Mouse (Mus musculus): ENCODE measurements around the gene Shroom1. TPM values are rescaled to one million over a fixed set of nuclear protein-coding genes. Genes with fewer than 3 reads are reported as not detected.
A peak's percentile ranks its signal among the peaks of the same experiment; 100 is the strongest.

Gene Shroom1
- polyA plus RNA-seq, 1 experiment = 2.4 TPM

DNA sequence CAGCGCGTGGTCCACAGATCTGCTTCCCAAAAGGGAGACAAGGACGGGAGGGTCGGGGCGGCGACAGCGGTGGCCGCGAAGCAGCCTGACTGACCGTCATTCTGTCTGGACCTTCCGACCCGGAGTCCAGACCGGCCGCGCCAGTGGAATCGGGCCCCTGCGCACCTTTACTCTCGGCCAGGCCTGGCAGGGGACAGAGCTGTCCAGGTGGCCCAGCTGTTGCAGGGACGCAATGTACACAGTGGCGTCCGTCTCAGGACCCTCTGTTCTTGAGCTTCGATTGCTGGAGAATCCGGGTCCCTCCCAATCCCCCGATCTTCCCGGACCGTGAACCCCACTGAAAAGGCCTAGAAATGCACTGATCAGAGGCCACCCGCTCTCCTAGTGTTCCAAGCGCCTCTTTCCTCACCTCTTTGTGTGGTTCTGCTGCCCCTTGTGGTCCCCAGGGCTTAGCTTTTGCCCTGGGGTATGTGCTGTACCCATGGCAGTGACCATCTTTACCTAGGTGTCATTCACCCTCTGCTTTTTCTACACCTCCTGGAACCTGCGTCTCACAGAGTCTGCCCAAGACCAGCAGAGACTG, 458 bp downstream of the Shroom1 start:
- H3K27ac ChIP-seq (ENCODE audit: insufficient read depth, low read length) = no peak overlapping the region
- H3K4me1 ChIP-seq (ENCODE audit: control insufficient read depth, insufficient read depth, low read length) = peaks cover 2% of the 10 kb centered on the region; the same call in 1 of the 2 replicates
- peak overlapping the region; percentile 40 for H3K4me3 ChIP-seq (ENCODE audit: insufficient read depth, low read length)
- TF ChIP-seq POLR2A (IDR thresholded peaks at IDR 0.05; ENCODE audit: low read depth, low read length) = no peak
- peak; percentile 29; the same call in 1 of the 2 replicates for TF ChIP-seq CTCF (IDR thresholded peaks at IDR 0.05; ENCODE audit: borderline replicate concordance, insufficient read depth, low read length)

- H3K4me1 ChIP-seq (ENCODE audit: control insufficient read depth, insufficient read depth, low read length) = peaks cover 2% of the 10 kb centered on the region; the same call in 1 of the 2 replicates
- no peak overlapping the region for H3K4me3 ChIP-seq (ENCODE audit: insufficient read depth, low read length)
- H3K27ac ChIP-seq (ENCODE audit: insufficient read depth, low read length) = no peak overlapping the region
- no peak for TF ChIP-seq CTCF (IDR thresholded peaks at IDR 0.05; ENCODE audit: borderline replicate concordance, insufficient read depth, low read length)
These were observed 2.0 kb downstream of the Shroom1 start for GRCm38 (mm10) chr11:53458996-53459395.

DNA sequence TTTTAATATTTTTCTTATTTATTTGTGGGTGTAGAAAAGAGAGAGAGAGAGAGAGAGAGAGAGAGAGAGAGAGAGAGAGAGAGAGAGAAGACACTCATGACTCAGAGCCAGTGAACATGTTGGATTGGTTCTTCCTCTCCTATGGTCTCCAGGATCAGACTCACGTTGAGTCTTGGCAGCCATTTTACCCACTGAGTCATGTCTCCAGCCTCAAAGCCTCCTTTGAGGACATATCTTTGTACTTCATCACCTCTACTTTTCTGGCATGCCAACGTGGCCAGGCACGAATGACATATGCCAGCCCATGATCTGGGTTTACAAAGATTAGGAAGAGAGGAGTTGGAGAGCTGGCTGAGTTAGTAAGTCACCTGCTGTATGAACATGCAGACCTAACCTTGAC, 3.2 kb downstream of the Shroom1 start:
- TF ChIP-seq CTCF (IDR thresholded peaks at IDR 0.05; ENCODE audit: borderline replicate concordance, insufficient read depth, low read length) (no peak), POLR2A (IDR thresholded peaks at IDR 0.05; ENCODE audit: low read depth, low read length) (no peak)
- Histone ChIP-seq H3K4me3 (ENCODE audit: insufficient read depth, low read length) (no peak overlapping the region), H3K27ac (ENCODE audit: insufficient read depth, low read length) (no peak overlapping the region), H3K4me1 (ENCODE audit: control insufficient read depth, insufficient read depth, low read length) (peaks cover 2% of the 10 kb centered on the region; the same call in 1 of the 2 replicates)

GRCm38 (mm10) chr11:53461727-53462126, 4.7 kb downstream of the Shroom1 start:
- Histone ChIP-seq H3K4me3 (ENCODE audit: insufficient read depth, low read length) (no peak overlapping the region), H3K4me1 (ENCODE audit: control insufficient read depth, insufficient read depth, low read length) (peaks cover 2% of the 10 kb centered on the region; the same call in 1 of the 2 replicates), H3K27ac (ENCODE audit: insufficient read depth, low read length) (no peak overlapping the region)
- TF ChIP-seq CTCF (IDR thresholded peaks at IDR 0.05; ENCODE audit: borderline replicate concordance, insufficient read depth, low read length) (no peak), POLR2A (IDR thresholded peaks at IDR 0.05; ENCODE audit: low read depth, low read length) (no peak)

GRCm38 (mm10) chr11:53463551-53464424, 6.8 kb downstream of the Shroom1 start:
- Histone ChIP-seq H3K4me1 (ENCODE audit: control insufficient read depth, insufficient read depth, low read length) (peaks cover 2% of the 10 kb centered on the region; the same call in 1 of the 2 replicates), H3K27ac (ENCODE audit: insufficient read depth, low read length) (no peak overlapping the region), H3K4me3 (ENCODE audit: insufficient read depth, low read length) (peak overlapping the region; percentile 11; the same call in 1 of the 2 replicates)
- TF ChIP-seq POLR2A (IDR thresholded peaks at IDR 0.05; ENCODE audit: low read depth, low read length) (no peak), CTCF (IDR thresholded peaks at IDR 0.05; ENCODE audit: borderline replicate concordance, insufficient read depth, low read length) (no peak)

- TF ChIP-seq POLR2A (IDR thresholded peaks at IDR 0.05; ENCODE audit: low read depth, low read length) = no peak
- TF ChIP-seq CTCF (IDR thresholded peaks at IDR 0.05; ENCODE audit: borderline replicate concordance, insufficient read depth, low read length) = peak; percentile 68
- Histone ChIP-seq H3K27ac (ENCODE audit: insufficient read depth, low read length) (no peak overlapping the region), H3K4me3 (ENCODE audit: insufficient read depth, low read length) (no peak overlapping the region), H3K4me1 (ENCODE audit: control insufficient read depth, insufficient read depth, low read length) (no peaks in the 10 kb centered on the region)
These were observed 9.4 kb downstream of the Shroom1 start for GRCm38 (mm10) chr11:53466231-53466971.

DNA sequence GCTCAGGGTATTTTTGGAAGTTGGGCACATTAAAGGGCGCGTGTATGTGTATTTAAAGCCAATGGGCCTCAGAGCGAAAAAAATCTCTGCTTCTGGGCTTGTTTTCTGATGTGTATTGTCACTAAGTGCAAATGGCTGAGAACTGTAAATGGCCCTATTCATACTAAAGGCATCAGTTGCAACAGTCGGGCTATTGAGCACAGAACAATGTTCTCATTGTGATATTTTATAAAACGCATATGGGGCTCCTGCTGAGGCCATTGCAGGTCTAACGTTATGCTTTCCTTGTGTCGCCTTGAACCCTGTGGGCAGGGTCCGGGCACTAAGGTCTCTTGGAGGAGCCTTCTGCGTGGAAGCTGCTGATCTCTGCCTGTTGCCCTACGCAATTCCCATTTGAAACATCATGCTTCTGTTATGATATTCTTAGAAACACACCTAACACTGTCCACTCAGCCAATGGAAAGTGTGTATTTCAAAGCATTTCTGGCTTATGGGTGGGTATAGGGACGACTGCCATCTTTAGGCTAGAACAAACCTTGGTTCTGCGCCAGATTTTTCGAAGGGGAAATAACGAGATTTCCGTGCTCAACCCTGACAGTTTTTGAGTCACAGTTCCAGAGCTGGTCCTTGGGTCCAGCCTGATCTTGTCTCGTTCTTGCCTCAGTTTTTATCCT, 12.4 kb downstream of the Shroom1 start:
- TF ChIP-seq POLR2A (IDR thresholded peaks at IDR 0.05; ENCODE audit: low read depth, low read length) (no peak), CTCF (IDR thresholded peaks at IDR 0.05; ENCODE audit: borderline replicate concordance, insufficient read depth, low read length) (no peak)
- Histone ChIP-seq H3K27ac (ENCODE audit: insufficient read depth, low read length) (no peak overlapping the region), H3K4me3 (ENCODE audit: insufficient read depth, low read length) (peak overlapping the region; percentile 12; the same call in 1 of the 2 replicates)

GRCm38 (mm10) chr11:53469968-53470695, 13.1 kb downstream of the Shroom1 start, which contains the start of gene Gm9837:
Gene Gm9837 (minus strand): TSS chr11:53470479.
- no peak within 1 kb of the TSS for H3K27ac ChIP-seq (ENCODE audit: insufficient read depth, low read length)

More for the DNA sequence above, 12.4 kb downstream of the Shroom1 start:
- no peaks in the 10 kb centered on the region for H3K4me1 ChIP-seq (ENCODE audit: control insufficient read depth, insufficient read depth, low read length)

More at GRCm38 (mm10) chr11:53469968-53470695, 13.1 kb downstream of the Shroom1 start, which contains the start of gene Gm9837:
- no peaks in the 10 kb centered on the region for H3K4me1 ChIP-seq (ENCODE audit: control insufficient read depth, insufficient read depth, low read length)
- TF ChIP-seq CTCF (IDR thresholded peaks at IDR 0.05; ENCODE audit: borderline replicate concordance, insufficient read depth, low read length) (peak; percentile 97), POLR2A (IDR thresholded peaks at IDR 0.05; ENCODE audit: low read depth, low read length) (no peak; the same call in 1 of the 2 replicates)
- peak within 1 kb of the TSS; percentile 12; the same call in 1 of the 2 replicates for H3K4me3 ChIP-seq (ENCODE audit: insufficient read depth, low read length)
